Mouse (Mus musculus) urinary bladder, adult 2 months (tissue): ENCODE measurements around the gene Slc7a7. TPM values are rescaled to one million over a fixed set of nuclear protein-coding genes. Genes with fewer than 3 reads are reported as not detected.

Experiments
- DNase-seq: peaks from one replicate; pipeline ENCODE4 v3.0.0; 2022; ENCODE audit warnings: low spot score
- polyA plus RNA-seq: library from polyadenylated mRNA; depleted of rRNA; stranded (reverse); fragments of >200 nt; gene quantifications from 2 replicates; pipeline ENCODE4 v1.2.3, GENCODE M21; 2012

The Slc7a7 gene
- polyA plus RNA-seq, 1 experiment = 8.9 TPM

GRCm38 (mm10) chr14:54412629-54413170 lies 4.9 kb downstream of the Slc7a7 start:
- DNase-seq = no peak

GRCm38 (mm10) chr14:54412000-54412576 lies 5.5 kb downstream of the Slc7a7 start:
- no peak for DNase-seq

DNA sequence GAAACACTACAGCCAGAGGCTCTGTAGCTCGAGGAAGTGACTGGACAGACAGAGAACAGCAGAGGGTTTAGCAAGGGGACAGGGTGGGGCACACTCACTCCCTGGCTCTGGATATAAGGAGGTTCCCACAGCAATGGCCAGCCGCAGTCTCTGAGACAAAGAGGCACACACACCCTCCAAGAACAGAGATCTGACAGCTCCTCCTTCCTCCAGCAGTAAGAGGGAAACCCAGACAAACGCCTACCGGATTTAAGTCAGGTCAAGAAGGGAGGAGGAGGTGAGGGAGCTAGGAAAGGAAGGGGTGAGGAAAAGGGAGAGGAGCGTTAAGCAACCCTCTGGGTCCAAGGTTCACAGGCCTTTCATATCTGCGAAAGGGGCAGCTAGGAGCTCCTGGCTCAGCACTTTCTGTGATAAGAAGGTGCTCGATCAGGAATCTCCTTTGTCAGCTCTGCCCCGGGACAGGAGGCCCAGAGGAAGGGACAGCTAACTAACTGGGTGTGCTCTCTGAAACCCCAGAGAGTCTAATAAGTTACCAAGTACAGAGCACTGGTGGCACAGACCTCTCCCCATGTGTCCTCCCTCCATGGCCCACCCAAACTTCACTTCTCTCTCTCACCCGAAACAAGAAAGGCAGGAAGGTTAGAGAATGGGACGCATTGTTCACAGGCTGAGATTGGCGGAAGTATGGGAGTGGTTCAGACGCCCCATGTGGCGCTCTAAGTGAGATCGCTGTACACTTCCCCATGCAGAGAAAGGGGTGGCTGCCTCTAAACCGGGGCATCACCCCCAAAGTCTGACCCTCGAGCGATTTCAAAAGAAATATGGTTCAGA lies 7.4 kb downstream of the Slc7a7 start:
- no peak for DNase-seq

GRCm38 (mm10) chr14:54409057-54409645 lies 8.4 kb downstream of the Slc7a7 start:
- DNase-seq = no peak

DNA sequence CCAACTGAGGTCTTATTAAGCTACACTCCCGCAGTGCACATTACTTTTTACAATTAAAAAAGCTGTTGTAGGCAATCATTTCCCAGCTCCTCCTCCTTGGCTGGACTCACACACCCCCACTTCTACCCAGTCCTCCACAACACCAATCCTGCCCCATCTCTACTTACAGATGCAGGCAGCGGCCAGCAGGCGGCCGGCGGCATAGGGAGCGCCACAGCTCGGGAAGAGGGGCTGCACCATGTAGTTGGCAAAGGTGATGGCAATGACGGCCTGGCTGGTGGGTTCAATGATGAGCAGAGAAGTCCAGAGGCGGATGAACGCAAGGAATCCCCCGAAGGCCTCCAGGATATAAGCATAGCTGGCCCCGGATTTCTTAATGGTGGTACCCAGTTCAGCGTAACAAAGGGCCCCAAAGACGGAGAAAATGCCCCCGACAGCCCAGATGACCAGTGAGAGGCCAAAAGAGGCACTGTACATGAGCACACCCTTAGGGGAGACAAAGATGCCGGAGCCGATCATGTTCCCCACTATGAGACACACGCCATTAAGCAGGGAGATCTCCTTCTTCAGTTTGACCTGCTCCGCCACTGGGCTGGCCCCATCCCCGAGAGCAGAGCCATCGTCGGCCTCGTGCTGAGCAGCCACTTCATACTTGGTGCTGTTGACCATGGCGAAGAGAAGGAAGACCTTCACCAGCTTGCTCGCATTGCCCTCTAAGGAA lies 9.1 kb downstream of the Slc7a7 start:
- DNase-seq = no peak

DNA sequence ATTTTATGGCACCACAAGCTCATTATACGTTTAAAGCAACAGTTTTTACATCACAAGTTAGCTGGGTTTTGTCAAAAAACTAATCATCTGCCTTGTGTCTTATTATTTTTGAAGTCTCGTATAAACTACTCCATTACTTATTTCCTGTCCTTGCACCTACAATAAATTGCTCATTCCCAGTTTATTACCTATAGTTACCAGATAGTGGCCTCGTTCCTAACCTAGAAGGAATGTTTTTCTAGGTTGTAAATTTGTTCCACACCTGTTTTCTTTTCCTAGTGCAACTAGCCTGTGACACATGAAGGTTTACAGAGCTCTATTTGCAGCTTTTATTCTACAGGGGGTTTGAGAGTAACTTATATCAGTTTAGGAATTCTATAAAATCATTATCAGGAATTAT lies 15.9 kb downstream of the Slc7a7 start:
- DNase-seq = no peak

DNA sequence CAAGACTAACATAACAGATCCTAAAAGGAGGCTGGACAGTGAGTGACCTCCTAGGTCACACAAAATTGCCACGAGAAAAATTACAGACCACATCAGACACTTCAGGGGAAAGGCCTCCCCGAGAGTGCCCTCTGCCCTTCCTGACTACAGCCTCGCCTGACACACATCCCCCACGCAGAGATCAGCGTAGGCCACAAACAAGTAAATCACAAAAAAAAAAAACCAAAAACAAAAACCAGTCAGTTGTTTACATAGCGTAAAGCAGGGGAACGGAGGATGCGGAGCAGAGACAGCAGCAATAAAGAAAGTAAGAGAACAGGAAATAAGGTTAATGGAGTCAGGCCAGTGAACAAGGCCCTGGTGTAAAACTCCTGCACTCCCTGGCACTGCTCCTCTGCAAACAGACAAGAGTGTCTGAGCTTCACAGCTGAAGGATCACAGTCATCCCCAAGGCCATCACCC lies 18.6 kb downstream of the Slc7a7 start:
- DNase-seq = no peak

DNA sequence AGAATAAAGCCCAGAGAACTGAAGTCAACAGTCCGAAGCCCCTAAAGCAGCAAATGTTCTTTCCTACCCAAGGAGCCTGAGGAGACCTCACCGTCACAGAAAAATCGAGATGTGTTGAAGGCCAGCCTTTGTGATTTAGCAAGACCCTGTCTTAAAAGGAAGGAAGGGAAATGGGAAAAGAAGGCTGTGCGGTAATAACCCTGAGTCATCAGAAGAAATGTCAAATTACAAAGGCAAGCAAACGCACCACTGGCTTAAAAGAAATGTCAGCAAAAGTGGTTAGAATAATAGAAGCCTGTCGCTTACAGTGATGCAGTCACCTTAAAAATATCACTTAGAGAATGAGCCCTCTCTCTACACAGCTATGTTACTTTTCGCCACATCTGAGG lies 19.1 kb downstream of the Slc7a7 start:
- no peak for DNase-seq

DNA sequence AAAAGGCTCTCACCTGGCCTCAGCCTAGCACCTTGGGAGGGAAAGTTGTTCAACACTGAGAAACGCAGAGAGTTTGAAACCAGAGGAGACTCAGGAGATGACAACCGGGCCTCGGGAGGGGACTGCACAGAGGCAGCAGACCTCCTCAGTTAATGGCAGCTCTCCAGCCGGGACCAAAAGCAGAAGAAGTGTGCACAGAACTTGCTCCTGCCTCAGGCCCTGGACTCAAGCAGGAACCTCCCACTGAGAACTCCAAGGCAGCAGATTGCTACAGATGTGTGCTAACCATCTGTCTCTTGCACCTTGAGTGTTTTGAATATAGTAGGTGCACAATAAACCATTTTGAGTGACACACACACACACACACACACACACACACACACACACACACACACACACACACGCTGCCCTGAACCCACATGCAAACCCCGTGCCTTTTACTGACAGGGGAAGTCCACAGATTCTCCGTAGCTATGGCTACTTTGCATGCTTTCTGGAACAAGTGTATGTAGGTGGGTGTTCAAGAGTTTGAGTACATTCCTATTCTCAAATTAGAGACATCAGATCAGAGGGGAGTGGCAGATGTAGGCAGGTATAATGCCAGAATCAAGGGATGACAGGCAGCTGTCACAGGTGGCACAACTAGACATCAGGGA lies 19.6 kb downstream of the Slc7a7 start:
- DNase-seq = no peak

- DNase-seq = no peak
Observed at GRCm38 (mm10) chr14:54396685-54397084, 20.9 kb downstream of the Slc7a7 start.

DNA sequence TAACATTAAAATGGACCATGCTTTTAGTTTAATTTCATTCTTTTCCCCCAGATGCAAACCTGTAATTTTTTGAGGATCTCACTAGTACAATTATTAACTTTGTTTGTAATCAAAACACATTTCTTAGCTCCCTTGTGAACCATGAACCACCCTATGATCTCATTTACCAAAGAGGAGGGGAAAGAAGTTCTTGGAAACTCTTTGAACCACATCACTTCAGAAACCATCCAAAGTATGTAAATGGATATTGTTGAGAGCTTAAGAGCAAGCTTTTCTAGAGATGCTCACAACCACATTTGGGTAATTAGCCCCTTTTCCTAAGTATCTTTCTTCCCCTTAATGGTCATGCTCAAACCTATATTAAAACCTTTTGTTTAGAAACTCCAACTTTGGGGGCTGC lies 23.3 kb downstream of the Slc7a7 start:
- no peak for DNase-seq

DNA sequence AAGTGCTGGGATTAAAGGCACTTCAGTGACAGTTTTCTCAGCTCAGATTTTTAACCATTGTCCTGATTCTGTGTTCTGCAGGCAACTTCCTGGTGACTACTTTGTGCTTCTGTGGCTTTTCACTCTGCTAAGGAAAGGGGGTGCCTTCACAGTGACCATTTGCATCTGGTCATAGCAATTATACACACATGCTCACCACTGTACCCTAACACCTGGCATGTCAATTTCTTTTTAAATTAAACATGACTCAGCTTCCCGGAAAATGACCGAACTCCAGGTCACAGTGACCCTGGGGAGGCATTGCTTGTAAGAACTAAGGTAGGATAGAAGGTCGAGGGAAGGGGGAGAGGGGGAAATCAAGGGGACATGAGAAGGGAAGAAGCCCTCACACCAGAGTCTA lies 23.8 kb downstream of the Slc7a7 start:
- no peak for DNase-seq

DNA sequence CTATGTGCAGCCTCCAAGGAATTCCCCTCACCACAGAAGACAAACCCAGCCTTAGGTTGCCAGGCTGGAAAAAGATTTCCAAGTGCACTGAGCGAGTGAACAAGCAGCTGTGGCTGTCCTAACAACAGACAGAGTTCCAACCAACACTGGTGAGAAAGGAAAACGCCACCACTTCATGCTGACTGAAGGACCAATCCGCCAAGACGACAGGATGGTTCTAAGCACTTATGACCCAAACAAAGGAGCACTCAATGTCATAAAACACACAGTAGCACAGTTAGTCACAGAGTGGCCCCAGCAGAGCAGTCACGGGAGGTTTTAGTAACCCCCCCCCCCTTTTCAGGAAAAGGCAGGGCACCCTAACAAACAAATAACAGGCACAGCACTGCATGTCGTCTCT lies 26.7 kb downstream of the Slc7a7 start:
- DNase-seq = no peak

DNA sequence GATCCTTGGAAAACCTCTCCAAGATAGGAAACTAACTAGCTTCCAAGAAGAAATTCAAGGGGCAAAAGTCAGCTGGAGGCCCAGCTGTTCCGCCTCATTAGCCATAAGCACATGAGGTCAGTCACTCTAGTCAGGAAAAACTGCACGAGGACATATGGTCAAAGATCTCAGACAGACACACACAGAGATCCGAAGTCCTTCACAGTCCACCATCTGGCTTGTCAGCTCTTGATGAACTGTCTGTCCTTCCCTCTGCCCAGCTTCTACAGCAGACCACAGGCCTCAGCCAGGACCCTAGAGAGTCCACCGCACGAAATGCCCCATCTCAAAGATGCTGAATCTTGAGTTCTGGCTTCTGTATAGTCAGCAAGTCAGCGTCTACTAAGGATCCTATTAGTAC lies 30.0 kb downstream of the Slc7a7 start:
- DNase-seq = no peak

DNA sequence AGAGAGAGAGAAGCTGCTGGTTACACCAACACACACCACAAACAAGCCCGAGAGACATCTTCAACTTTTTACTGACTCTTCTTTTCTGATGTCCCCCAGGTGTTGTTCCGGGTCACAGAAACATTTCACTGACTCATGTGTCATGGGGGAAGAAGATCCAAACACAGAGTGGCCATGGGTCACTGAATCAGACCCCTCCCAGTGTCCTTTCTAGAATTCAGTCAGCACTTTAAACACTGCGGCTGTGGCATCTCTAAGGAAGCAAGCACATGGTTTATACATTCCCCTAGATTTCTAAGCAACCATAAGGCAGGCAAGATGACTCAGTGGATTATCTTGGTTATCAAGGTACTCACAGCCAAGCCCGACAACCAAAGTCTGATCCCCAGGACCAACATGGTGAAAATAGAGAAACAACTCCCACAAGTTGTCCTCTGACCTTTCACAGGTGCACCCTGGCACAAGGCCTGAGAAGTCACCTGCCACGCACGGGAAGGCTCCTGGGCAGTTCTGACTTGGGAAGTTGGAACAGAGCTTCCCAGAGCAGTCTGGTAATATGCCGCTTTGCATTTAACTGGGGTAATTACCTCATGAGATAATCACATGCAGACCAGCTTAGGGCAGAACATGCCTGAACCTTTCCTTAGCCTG lies 31.5 kb downstream of the Slc7a7 start:
- DNase-seq = no peak

DNA sequence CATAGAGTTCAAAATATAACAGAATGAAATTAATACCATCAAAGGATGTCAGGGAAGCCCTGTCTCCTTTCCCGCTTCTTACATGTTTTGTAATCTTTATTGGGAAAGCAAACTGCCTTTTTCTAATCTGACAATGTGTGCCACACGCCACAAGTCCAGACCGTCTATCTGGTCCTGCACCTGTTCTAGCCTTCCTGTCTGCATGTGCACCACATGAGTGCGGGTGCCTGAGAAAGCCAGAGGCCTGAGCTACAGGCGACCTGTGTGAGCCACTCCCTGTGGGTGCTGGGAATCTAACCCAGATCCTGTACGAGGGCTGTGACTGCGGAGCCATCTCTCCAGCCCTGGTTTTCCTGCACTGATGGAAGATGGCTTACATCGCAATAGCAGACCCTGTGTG lies 33.2 kb downstream of the Slc7a7 start:
- no peak for DNase-seq

DNA sequence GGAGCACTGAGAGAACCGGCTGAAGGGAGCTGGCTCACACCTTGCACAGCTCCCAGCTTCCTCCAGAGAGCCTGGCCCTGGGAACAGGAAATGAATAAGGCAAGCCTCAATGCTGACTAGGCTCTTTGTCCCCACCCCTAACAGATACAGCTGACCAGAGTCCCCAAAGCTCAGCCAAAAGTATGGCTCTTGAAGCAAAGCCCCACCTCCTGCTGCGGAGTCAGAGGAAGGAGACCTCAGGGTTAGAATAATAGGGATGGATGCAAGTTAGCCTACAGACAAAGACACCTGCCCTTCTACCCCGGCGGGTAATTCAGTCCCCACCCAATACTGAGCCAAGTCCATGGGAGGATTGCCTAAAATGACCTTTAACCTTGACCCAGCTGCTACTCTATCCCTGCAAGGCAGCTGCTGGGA lies 34.2 kb downstream of the Slc7a7 start:
- DNase-seq = no peak

- DNase-seq = no peak
Observed at GRCm38 (mm10) chr14:54382641-54383040, 34.9 kb downstream of the Slc7a7 start.

GRCm38 (mm10) chr14:54381816-54382215 lies 35.8 kb downstream of the Slc7a7 start:
- no peak for DNase-seq

- DNase-seq = no peak
Observed at GRCm38 (mm10) chr14:54380616-54381015, 37.0 kb downstream of the Slc7a7 start.

DNA sequence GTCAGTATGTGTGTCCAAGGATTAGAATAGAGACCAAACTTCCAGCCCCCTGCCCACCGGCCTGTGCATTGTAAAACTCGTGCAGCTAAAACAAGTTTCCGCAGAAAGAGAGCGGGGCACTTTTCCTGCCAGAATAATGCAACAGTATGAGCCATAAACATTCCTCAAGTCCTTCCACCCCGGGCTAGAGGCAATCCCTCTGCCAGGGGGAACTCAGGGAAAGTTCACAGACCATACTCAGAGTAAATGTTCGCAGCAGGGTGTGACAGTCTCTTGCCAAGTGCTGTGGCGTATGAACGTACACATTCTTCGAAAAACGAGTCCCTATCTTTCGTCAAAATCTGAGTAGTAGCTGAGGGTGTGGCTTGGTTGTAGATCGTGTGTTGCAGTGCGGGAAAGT lies 38.0 kb downstream of the Slc7a7 start:
- DNase-seq = no peak
